Mouse (Mus musculus) lung, postnatal 0 days (tissue): Measurements from ENCODE around the gene Pan2. TPM values are rescaled to one million over a fixed set of nuclear protein-coding genes. Genes with fewer than 3 reads are reported as not detected.

ENCODE experiments used
- ATAC-seq: fragments of 200-750 bp; cut with Nextera tagmentation; 2 replicates; pipeline ENCODE4 v1.8.0; 2017; ENCODE audit warnings: moderate library complexity
- DNase-seq: peaks from one replicate; pipeline ENCODE4 v3.0.0-alpha.2; 2016; ENCODE audit warnings: low spot score
- H3K27ac ChIP-seq: fragments of 300-500 bp; sonication (generic); 2 replicates; pipeline ENCODE4 v1.5.1; 2014; ENCODE audit warnings: antibody characterized with exemption, mild to moderate bottlenecking, low read length, mixed read lengths
- H3K27me3 ChIP-seq: fragments of 300-500 bp; sonication (generic); replicated peaks from 2 replicates; pipeline ENCODE4 v1.6.1; 2014; ENCODE audit warnings: low read length, mixed read lengths; ENCODE audit not compliant: insufficient read depth
- H3K36me3 ChIP-seq: fragments of 300-500 bp; sonication (generic); 2 replicates; pipeline ENCODE4 v1.6.1; 2014; ENCODE audit warnings: low read length, mixed read lengths; ENCODE audit not compliant: insufficient read depth
- H3K4me1 ChIP-seq: fragments of 300-500 bp; sonication (generic); 2 replicates; pipeline ENCODE4 v1.6.1; 2014; ENCODE audit warnings: antibody characterized with exemption, low read depth, low read length, mixed read lengths; ENCODE audit not compliant: insufficient read depth
- H3K4me2 ChIP-seq: fragments of 300-500 bp; sonication (generic); replicated peaks from 2 replicates; pipeline ENCODE4 v1.6.1; 2014; ENCODE audit warnings: low read depth, mild to moderate bottlenecking, low read length, moderate library complexity, mixed read lengths
- H3K4me3 ChIP-seq: fragments of 300-500 bp; sonication (generic); 2 replicates; pipeline ENCODE4 v1.5.1; 2014; ENCODE audit warnings: low read depth, low read length
- H3K9ac ChIP-seq: fragments of 300-500 bp; sonication (generic); replicated peaks from 2 replicates; pipeline ENCODE4 v1.6.1; 2014; ENCODE audit warnings: low read depth, mild to moderate bottlenecking
- H3K9me3 ChIP-seq: fragments of 300-500 bp; sonication (generic); 2 replicates; pipeline ENCODE4 v1.6.1; 2016; ENCODE audit warnings: low read length, mixed read lengths
- CTCF ChIP-seq: IDR thresholded peaks from 2 replicates; pipeline ENCODE4 v1.5.1; 2016; ENCODE audit warnings: antibody characterized with exemption, mild to moderate bottlenecking
- EP300 ChIP-seq: IDR thresholded peaks from 2 replicates; pipeline ENCODE4 v1.6.1; 2016; ENCODE audit warnings: antibody characterized with exemption, mild to moderate bottlenecking, control low read depth
- WGBS: fragments of 180-500 bp; shearing (Covaris S2); extraction: QIAGEN DNeasy Blood & Tissue Kit; methylation state at CpG from one replicate; pipeline ENCODE4 v1.1.7; 2014; 5-methylcytosine and 5-hydroxymethylcytosine counted together
- polyA plus RNA-seq: library from polyadenylated mRNA; unstranded; fragments of >200 nt; fragmentation: Nextera tagmentation; extraction: Ambion mirVana; gene quantifications from 2 replicates; pipeline ENCODE4 v1.2.1, GENCODE M21; 2015

The Pan2 gene
- polyA plus RNA-seq, 1 experiment from 2014 or later, result 19.0 TPM

DNA sequence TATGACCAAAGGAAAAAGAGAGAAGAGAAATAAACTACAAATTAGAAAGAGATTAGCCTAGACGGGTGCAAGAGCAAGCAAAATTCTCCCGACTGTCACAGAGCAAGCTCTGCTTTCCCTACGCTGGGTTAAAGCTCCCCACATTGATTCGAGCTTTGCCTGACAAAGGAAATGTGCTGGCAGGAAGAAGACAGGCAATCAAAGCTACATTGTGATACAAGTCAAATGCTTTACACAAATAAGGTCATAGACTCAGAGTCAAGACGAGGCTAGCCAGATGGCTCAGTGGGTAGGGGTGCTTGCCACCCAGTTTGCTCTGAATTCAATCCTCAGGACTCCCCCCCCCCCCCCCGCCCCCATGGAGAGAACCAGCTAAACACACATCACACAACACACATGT lies 66.9 kb downstream of the Pan2 start:
- DNase-seq (no peak), ATAC-seq (no peak)
- H3K4me2 ChIP-seq, result no peak overlapping the region
- no peaks in the 10 kb centered on the region for H3K36me3 ChIP-seq
- H3K4me3 ChIP-seq, result no peak overlapping the region
- WGBS, result 65% methylated on average over 5 of the region's 6 CpGs
- peaks cover 5% of the 10 kb centered on the region; the same call in 1 of the 2 replicates for H3K4me1 ChIP-seq
- H3K9ac ChIP-seq, result no peak overlapping the region
- no peak for TF ChIP-seq CTCF
- TF ChIP-seq EP300, result no peak
- H3K27me3 ChIP-seq, result no peaks in the 10 kb centered on the region
- H3K27ac ChIP-seq, result no peak overlapping the region
- no peaks in the 10 kb centered on the region for H3K9me3 ChIP-seq

DNA sequence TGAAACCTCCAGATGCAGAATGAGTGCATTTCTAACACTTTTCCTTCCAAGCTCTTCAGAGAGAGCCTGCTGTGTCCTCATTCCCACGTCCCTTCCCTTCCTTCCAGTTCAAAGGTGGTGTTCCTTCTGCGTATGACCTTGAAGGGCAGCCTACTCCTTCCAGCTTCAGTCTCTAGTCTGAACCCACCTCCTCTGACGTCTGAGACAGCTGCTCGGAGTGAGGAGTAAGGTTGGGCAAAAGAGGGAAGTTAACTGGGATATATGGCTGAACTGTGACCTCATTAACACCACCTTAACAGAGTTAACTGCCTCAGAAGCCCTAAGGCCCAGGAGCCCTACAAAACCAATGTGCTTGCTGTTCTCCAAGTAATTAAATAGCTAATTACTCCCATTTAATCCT lies 67.5 kb downstream of the Pan2 start:
- DNase-seq, result peak; percentile 14
- no peak overlapping the region for H3K27ac ChIP-seq
- no peak overlapping the region for H3K9ac ChIP-seq
- H3K4me3 ChIP-seq, result no peak overlapping the region
- peaks cover 5% of the 10 kb centered on the region; the same call in 1 of the 2 replicates for H3K4me1 ChIP-seq
- no peak for ATAC-seq
- H3K9me3 ChIP-seq, result no peaks in the 10 kb centered on the region
- no peak for TF ChIP-seq EP300
- no peak for TF ChIP-seq CTCF
- WGBS, result 59% methylated on average over 4 of the region's 4 CpGs
- H3K36me3 ChIP-seq, result no peaks in the 10 kb centered on the region
- H3K27me3 ChIP-seq, result no peaks in the 10 kb centered on the region
- H3K4me2 ChIP-seq, result no peak overlapping the region

Other genes starting within 250 kb of the Pan2 start
- gene Ptges3, start 244.4 kb upstream of the Pan2 start, polyA plus RNA-seq, result 239 and 259 TPM in 2 replicates
- gene Atp5b, start 220.1 kb upstream of the Pan2 start, polyA plus RNA-seq, result 1,155 and 1,171 TPM in 2 replicates
- gene Baz2a, start 211.8 kb upstream of the Pan2 start, polyA plus RNA-seq, result 11.2 and 11.4 TPM in 2 replicates
- 26.4 and 28.3 TPM in 2 replicates for gene Rbms2, start 123.0 kb upstream of the Pan2 start, polyA plus RNA-seq
- 0.82 and 0.92 TPM in 2 replicates for gene Gls2, start 108.9 kb upstream of the Pan2 start, polyA plus RNA-seq
- gene Spryd4, start 91.5 kb upstream of the Pan2 start, polyA plus RNA-seq, result 16.0 and 16.9 TPM in 2 replicates
- not detected in 2 replicates for gene Mip, start 77.5 kb upstream of the Pan2 start, polyA plus RNA-seq
- 11.2 and 14.5 TPM in 2 replicates for gene Timeless, start 71.3 kb upstream of the Pan2 start, polyA plus RNA-seq
- gene Apon, start 49.2 kb upstream of the Pan2 start, polyA plus RNA-seq, result not detected in 2 replicates
- gene Apof, start 34.7 kb upstream of the Pan2 start, polyA plus RNA-seq, result not detected in 2 replicates
- gene Stat2, start 32.8 kb upstream of the Pan2 start, polyA plus RNA-seq, result 11.8 and 13.4 TPM in 2 replicates
- gene Il23a, start 4.6 kb upstream of the Pan2 start, polyA plus RNA-seq, result 0.30 and 0.32 TPM in 2 replicates
- gene Cnpy2, start 19.1 kb downstream of the Pan2 start, polyA plus RNA-seq, result 243 and 244 TPM in 2 replicates
- 85.4 and 85.8 TPM in 2 replicates for gene Cs, start 34.4 kb downstream of the Pan2 start, polyA plus RNA-seq
- 16.4 and 19.9 TPM in 2 replicates for gene Coq10a, start 65.7 kb downstream of the Pan2 start, polyA plus RNA-seq
- gene Ankrd52, start 73.8 kb downstream of the Pan2 start, polyA plus RNA-seq, result 4.2 and 4.9 TPM in 2 replicates
- 0.15 TPM in 1 of 2 replicates, not detected in the other for gene Slc39a5, start 97.9 kb downstream of the Pan2 start, polyA plus RNA-seq
- gene Nabp2, start 108.2 kb downstream of the Pan2 start, polyA plus RNA-seq, result 48.6 and 54.7 TPM in 2 replicates
- gene Rnf41, start 108.3 kb downstream of the Pan2 start, polyA plus RNA-seq, result 31.3 and 32.2 TPM in 2 replicates
- gene Smarcc2, start 155.9 kb downstream of the Pan2 start, polyA plus RNA-seq, result 28.9 and 33.0 TPM in 2 replicates
- gene Myl6, start 190.8 kb downstream of the Pan2 start, polyA plus RNA-seq, result 1,888 and 2,049 TPM in 2 replicates
- gene Myl6b, start 195.3 kb downstream of the Pan2 start, polyA plus RNA-seq, result 5.5 and 5.9 TPM in 2 replicates
- gene Esyt1, start 222.5 kb downstream of the Pan2 start, polyA plus RNA-seq, result 31.1 and 38.2 TPM in 2 replicates
- gene Zc3h10, start 244.4 kb downstream of the Pan2 start, polyA plus RNA-seq, result 13.6 and 15.3 TPM in 2 replicates
- gene Rpl41, start 246.0 kb downstream of the Pan2 start, polyA plus RNA-seq, result 2,921 and 3,267 TPM in 2 replicates